Mouse (Mus musculus) liver, adult 2 months (tissue): ENCODE data around the gene Sirt1.

Experiments
- CTCF ChIP-seq: fragments of 200-500 bp; IDR thresholded peaks from 2 replicates; pipeline ENCODE4 v1.5.1; 2011; ENCODE audit warnings: low read depth, low read length, control low read depth
- POLR2A ChIP-seq: fragments of 200-500 bp; IDR thresholded peaks from 2 replicates; pipeline ENCODE4 v1.6.1; 2011; ENCODE audit warnings: low read length, control low read depth; ENCODE audit not compliant: insufficient read depth; ENCODE audit errors: extremely low read depth

- no peak for TF ChIP-seq POLR2A
- TF ChIP-seq CTCF = no peak
Measured at GRCm38 (mm10) chr10:63427146-63427545, 45.6 kb upstream of the Sirt1 start.
